Mouse (Mus musculus) limb, embryonic 14.5 days (tissue): Measurements from ENCODE around the gene Adh1. TPM values are rescaled to one million over a fixed set of nuclear protein-coding genes. Genes with fewer than 3 reads are reported as not detected.

Experiments used
- ATAC-seq: fragments of 200-750 bp; cut with Nextera tagmentation; 2 replicates; pipeline ENCODE4 v1.8.0; 2017; ENCODE audit warnings: low read depth, moderate number of reproducible peaks, moderate TSS enrichment; ENCODE audit not compliant: low FRiP score
- DNase-seq: peaks from one replicate; pipeline ENCODE4 v3.0.0-alpha.2; 2015; ENCODE audit warnings: low spot score
- H3K27ac ChIP-seq: fragments of 300-500 bp; sonication (generic); replicated peaks from 2 replicates; pipeline ENCODE4 v1.5.1; 2014; ENCODE audit warnings: low read depth, mild to moderate bottlenecking, low read length, moderate library complexity, mixed read lengths
- H3K27me3 ChIP-seq: fragments of 300-500 bp; sonication (generic); 2 replicates; pipeline ENCODE4 v1.6.1; 2014; ENCODE audit warnings: low read length, mixed read lengths; ENCODE audit not compliant: control insufficient read depth, insufficient read depth
- H3K36me3 ChIP-seq: fragments of 300-500 bp; sonication (generic); 2 replicates; pipeline ENCODE4 v1.6.1; 2014; ENCODE audit warnings: mild to moderate bottlenecking, low read length, moderate library complexity, mixed read lengths; ENCODE audit not compliant: control insufficient read depth, insufficient read depth
- H3K4me1 ChIP-seq: fragments of 300-500 bp; sonication (generic); 2 replicates; pipeline ENCODE4 v1.6.1; 2014; ENCODE audit warnings: antibody characterized with exemption, low read length, mixed read lengths; ENCODE audit not compliant: control insufficient read depth, insufficient read depth
- H3K4me2 ChIP-seq: fragments of 300-500 bp; sonication (generic); replicated peaks from 2 replicates; pipeline ENCODE4 v1.6.1; 2014; ENCODE audit warnings: low read depth, mild to moderate bottlenecking, low read length, moderate library complexity; ENCODE audit not compliant: severe bottlenecking
- H3K4me3 ChIP-seq: fragments of 300-500 bp; sonication (generic); replicated peaks from 2 replicates; pipeline ENCODE4 v1.5.1; 2014; ENCODE audit warnings: low read length
- H3K9ac ChIP-seq: fragments of 300-500 bp; sonication (generic); 2 replicates; pipeline ENCODE4 v1.6.1; 2014; ENCODE audit warnings: mild to moderate bottlenecking, low read depth, low read length, moderate library complexity; ENCODE audit not compliant: severe bottlenecking
- H3K9me3 ChIP-seq: fragments of 300-500 bp; sonication (generic); 2 replicates; pipeline ENCODE4 v1.6.1; 2016; ENCODE audit warnings: low read length; ENCODE audit not compliant: control insufficient read depth
- POLR2A ChIP-seq: fragments of 200-500 bp; IDR thresholded peaks from 2 replicates; pipeline ENCODE4 v1.8.0; 2012; ENCODE audit warnings: inconsistent platforms, mild to moderate bottlenecking, moderate library complexity, borderline replicate concordance; ENCODE audit not compliant: insufficient read depth, insufficient read length; ENCODE audit errors: extremely low read depth
- WGBS: fragments of 180-500 bp; shearing (Covaris S2); extraction: QIAGEN DNeasy Blood & Tissue Kit; methylation state at CpG from one replicate; pipeline ENCODE4 v1.1.7; 2014; 5-methylcytosine and 5-hydroxymethylcytosine counted together
- polyA plus RNA-seq, 2 experiments: library from polyadenylated mRNA; depleted of rRNA in 1 of 2; stranded (reverse) in 1 of 2; unstranded in 1 of 2; fragments of >200 nt; fragmentation: Nextera tagmentation in 1 of 2; extraction: Ambion mirVana in 1 of 2; gene quantifications; 2 replicates each; pipeline versions ENCODE4 v1.2.1 to v1.2.3; 2012 to 2014

The Adh1 gene
- polyA plus RNA-seq, 2 experiments, result 8.6 to 17.4 TPM

DNA sequence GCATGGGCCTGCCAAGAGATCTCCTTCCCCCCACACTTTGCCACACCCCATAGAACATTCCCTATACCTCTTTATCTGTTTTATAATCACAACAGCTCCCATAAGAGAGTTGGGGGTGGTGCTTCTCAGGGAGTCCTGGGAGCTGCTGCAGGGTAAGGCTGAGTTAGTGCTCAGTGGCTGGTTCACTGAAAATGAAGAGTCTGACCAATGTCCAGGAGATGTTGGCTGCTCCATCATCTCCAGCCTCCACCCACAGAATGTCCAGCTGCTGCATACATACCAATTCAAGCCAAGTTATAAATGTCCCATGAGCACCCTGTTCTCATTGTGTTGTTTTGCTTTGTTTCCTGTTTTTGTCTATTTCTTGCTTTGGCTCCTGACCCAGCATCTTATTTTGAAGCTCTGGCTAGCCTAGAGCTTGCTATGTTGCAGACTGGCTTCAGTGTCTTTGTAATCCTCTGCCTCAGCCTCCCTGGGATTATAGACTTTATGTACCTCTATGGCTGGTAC is 14.2 kb upstream of the Adh1 start:
- Histone ChIP-seq H3K9me3 (no peaks in the 10 kb centered on the region), H3K36me3 (no peaks in the 10 kb centered on the region), H3K4me1 (peaks cover 8% of the 10 kb centered on the region), H3K27ac (no peak overlapping the region), H3K27me3 (no peaks in the 10 kb centered on the region), H3K4me2 (no peak overlapping the region), H3K4me3 (no peak overlapping the region), H3K9ac (no peak overlapping the region)
- no peak for DNase-seq
- ATAC-seq, result no peak
- TF ChIP-seq POLR2A, result no peak

GRCm38 (mm10) chr3:138247241-138247640 is 13.6 kb upstream of the Adh1 start:
- Histone ChIP-seq H3K27me3 (no peaks in the 10 kb centered on the region), H3K9ac (no peak overlapping the region), H3K4me2 (no peak overlapping the region), H3K4me1 (peaks cover 1% of the 10 kb centered on the region), H3K27ac (no peak overlapping the region), H3K9me3 (no peaks in the 10 kb centered on the region), H3K4me3 (no peak overlapping the region), H3K36me3 (no peaks in the 10 kb centered on the region)
- TF ChIP-seq POLR2A, result no peak
- DNase-seq (no peak), ATAC-seq (no peak)
- WGBS, result 71% methylated on average over 4 of the region's 4 CpGs

- H3K9ac ChIP-seq, result no peak overlapping the region
- H3K27me3 ChIP-seq, result no peaks in the 10 kb centered on the region
- H3K4me3 ChIP-seq, result no peak overlapping the region
- no peak for DNase-seq
- no peak overlapping the region for H3K4me2 ChIP-seq
- H3K27ac ChIP-seq, result no peak overlapping the region
- H3K4me1 ChIP-seq, result no peaks in the 10 kb centered on the region
- H3K9me3 ChIP-seq, result no peaks in the 10 kb centered on the region
- TF ChIP-seq POLR2A, result no peak
- ATAC-seq, result no peak; the same call in 1 of the 2 replicates
- H3K36me3 ChIP-seq, result no peaks in the 10 kb centered on the region
- WGBS, result 83% methylated on average over 7 of the region's 7 CpGs
Observed at GRCm38 (mm10) chr3:138248011-138248410, 12.8 kb upstream of the Adh1 start.

DNA sequence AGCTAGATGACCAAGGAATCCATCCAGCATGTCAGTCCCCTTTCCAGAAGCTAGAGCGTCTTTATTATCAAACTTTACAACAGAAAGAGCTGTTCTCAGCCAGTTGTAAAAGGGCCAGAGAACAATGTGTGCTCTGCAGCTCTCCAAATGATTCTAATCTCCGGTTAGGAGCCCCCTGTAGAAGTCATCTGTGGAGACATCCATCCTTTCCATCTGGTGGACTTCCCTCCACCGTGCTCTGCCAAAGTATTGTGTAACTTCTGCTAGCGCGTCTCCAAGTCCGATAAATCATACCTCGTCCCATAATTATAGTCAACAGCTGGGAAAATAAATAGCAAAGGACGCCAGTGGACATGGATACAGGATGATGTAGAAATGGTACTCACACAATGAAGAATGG is 12.0 kb upstream of the Adh1 start:
- no peak for ATAC-seq
- no peaks in the 10 kb centered on the region for H3K4me1 ChIP-seq
- no peaks in the 10 kb centered on the region for H3K27me3 ChIP-seq
- no peak overlapping the region for H3K4me2 ChIP-seq
- no peak overlapping the region for H3K27ac ChIP-seq
- no peaks in the 10 kb centered on the region for H3K9me3 ChIP-seq
- DNase-seq, result no peak
- TF ChIP-seq POLR2A, result no peak
- H3K4me3 ChIP-seq, result no peak overlapping the region
- H3K36me3 ChIP-seq, result no peaks in the 10 kb centered on the region
- 82% methylated on average over 8 of the region's 8 CpGs for WGBS
- no peak overlapping the region for H3K9ac ChIP-seq

DNA sequence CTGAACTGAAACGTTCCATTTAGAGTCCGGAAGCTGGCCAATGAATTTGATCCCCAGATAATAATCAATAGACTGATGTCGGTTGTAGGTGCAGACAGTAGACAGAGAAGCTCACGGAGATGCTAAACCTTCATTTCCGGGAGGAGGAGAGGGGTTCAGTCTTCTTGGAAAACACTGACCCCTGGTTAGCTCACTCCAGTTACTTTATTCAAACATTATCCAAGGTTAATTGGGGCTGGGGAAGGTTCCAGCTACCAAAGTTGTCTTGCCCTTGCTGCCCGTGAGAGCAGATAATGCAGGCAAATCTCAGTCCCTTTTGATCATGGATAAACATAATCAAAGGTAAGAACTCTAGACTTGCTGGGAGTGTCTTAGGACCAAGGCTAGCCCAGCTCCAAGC is 9.6 kb upstream of the Adh1 start:
- no peaks in the 10 kb centered on the region for H3K9me3 ChIP-seq
- TF ChIP-seq POLR2A, result no peak

DNA sequence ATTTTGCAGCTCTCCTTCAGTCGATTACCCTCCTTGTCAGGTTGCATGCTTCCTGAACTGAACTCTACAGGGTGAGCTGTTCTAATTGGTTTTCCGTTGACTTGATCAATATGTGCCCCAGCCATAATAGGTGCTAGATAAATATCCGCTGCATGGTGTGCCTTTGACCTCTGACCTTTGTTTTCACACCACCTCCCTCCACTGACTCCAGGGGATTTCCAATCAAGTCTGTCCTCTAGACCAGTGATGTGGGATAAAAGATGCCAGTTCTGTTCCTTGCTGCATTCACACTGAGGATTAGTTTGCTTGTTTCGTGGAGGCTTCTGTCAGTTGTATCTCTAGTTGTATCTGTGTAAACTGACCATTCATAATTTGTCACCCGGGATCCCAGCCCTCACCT is 6.6 kb upstream of the Adh1 start:
- Histone ChIP-seq H3K36me3 (no peaks in the 10 kb centered on the region), H3K9ac (no peak overlapping the region), H3K4me2 (no peak overlapping the region), H3K27ac (no peak overlapping the region), H3K4me1 (no peaks in the 10 kb centered on the region), H3K4me3 (no peak overlapping the region), H3K27me3 (no peaks in the 10 kb centered on the region), H3K9me3 (no peaks in the 10 kb centered on the region)
- ATAC-seq (no peak), DNase-seq (no peak)
- TF ChIP-seq POLR2A, result no peak
- 76% methylated on average over 5 of the region's 5 CpGs for WGBS

More for the DNA sequence above, 9.6 kb upstream of the Adh1 start:
- Histone ChIP-seq H3K27ac (no peak overlapping the region), H3K36me3 (no peaks in the 10 kb centered on the region), H3K4me1 (no peaks in the 10 kb centered on the region), H3K4me3 (no peak overlapping the region), H3K9ac (no peak overlapping the region), H3K4me2 (no peak overlapping the region), H3K27me3 (no peaks in the 10 kb centered on the region)
- DNase-seq (no peak), ATAC-seq (no peak)
- WGBS, result 83% methylated on average over 6 of the region's 6 CpGs
